Mouse (Mus musculus) stomach, embryonic 16.5 days (tissue): ENCODE measurements at regions not wholly inside any gene's neighbourhood (a gene's known extent, or its start where the extent isn't known, plus 50 kb on each side); places are given as distances from the start of the nearest gene placed in this dataset.

ENCODE experiments used
- ATAC-seq: fragments of 200-750 bp; cut with Nextera tagmentation; 2 replicates; pipeline ENCODE4 v1.8.0; 2017; ENCODE audit warnings: moderate number of reproducible peaks, moderate TSS enrichment; ENCODE audit not compliant: insufficient read depth, low FRiP score
- H3K27ac ChIP-seq: fragments of 300-500 bp; sonication (generic); 2 replicates; pipeline ENCODE4 v1.5.1; 2014; ENCODE audit warnings: low read length
- H3K27me3 ChIP-seq: fragments of 300-500 bp; sonication (generic); 2 replicates; pipeline ENCODE4 v1.6.1; 2014; ENCODE audit warnings: low read length, control low read depth, mixed read lengths; ENCODE audit not compliant: control insufficient read depth, insufficient read depth
- H3K36me3 ChIP-seq: fragments of 300-500 bp; sonication (generic); 2 replicates; pipeline ENCODE4 v1.6.1; 2014; ENCODE audit warnings: low read length; ENCODE audit not compliant: control insufficient read depth, insufficient read depth
- H3K4me1 ChIP-seq: fragments of 300-500 bp; sonication (generic); 2 replicates; pipeline ENCODE4 v1.6.1; 2014; ENCODE audit warnings: low read length, control low read depth, mixed read lengths; ENCODE audit not compliant: control insufficient read depth, insufficient read depth
- H3K4me2 ChIP-seq: fragments of 300-500 bp; sonication (generic); 2 replicates; pipeline ENCODE4 v1.6.1; 2014; ENCODE audit warnings: low read depth, low read length, mixed read lengths
- H3K4me3 ChIP-seq: fragments of 300-500 bp; sonication (generic); replicated peaks from 2 replicates; pipeline ENCODE4 v1.5.1; 2014; ENCODE audit warnings: mild to moderate bottlenecking, low read length
- H3K9ac ChIP-seq: fragments of 300-500 bp; sonication (generic); 2 replicates; pipeline ENCODE4 v1.6.1; 2014; ENCODE audit warnings: low read length
- H3K9me3 ChIP-seq: fragments of 300-500 bp; sonication (generic); replicated peaks from 2 replicates; pipeline ENCODE4 v1.6.1; 2016; ENCODE audit warnings: low read length, control low read depth; ENCODE audit not compliant: control insufficient read depth
- WGBS: fragments of 180-500 bp; shearing (Covaris S2); extraction: QIAGEN DNeasy Blood & Tissue Kit; methylation state at CpG from one replicate; pipeline ENCODE4 v1.1.7; 2014; 5-methylcytosine and 5-hydroxymethylcytosine counted together

- Histone ChIP-seq H3K36me3 (no peaks in the 10 kb centered on the region), H3K4me2 (no peak overlapping the region), H3K4me1 (peaks cover 10% of the 10 kb centered on the region; the same call in 1 of the 2 replicates), H3K27me3 (no peaks in the 10 kb centered on the region), H3K4me3 (no peak overlapping the region), H3K9me3 (no peaks in the 10 kb centered on the region), H3K9ac (no peak overlapping the region), H3K27ac (no peak overlapping the region)
- 45% methylated on average over 10 of the region's 10 CpGs for WGBS
- no peak for ATAC-seq
These were observed 131.8 kb upstream of the Cops8 start for GRCm38 (mm10) chr1:90470996-90471395.

- no peaks in the 10 kb centered on the region for H3K27me3 ChIP-seq
- H3K27ac ChIP-seq: no peak overlapping the region
- no peak for ATAC-seq
- H3K9ac ChIP-seq: no peak overlapping the region
- H3K9me3 ChIP-seq: no peaks in the 10 kb centered on the region
- H3K4me2 ChIP-seq: no peak overlapping the region
- no peaks in the 10 kb centered on the region for H3K36me3 ChIP-seq
- peaks cover 15% of the 10 kb centered on the region; the same call in 1 of the 2 replicates for H3K4me1 ChIP-seq
- 93% methylated on average over 13 of the region's 13 CpGs for WGBS
- no peak overlapping the region for H3K4me3 ChIP-seq
These were observed 131.0 kb upstream of the Cops8 start for GRCm38 (mm10) chr1:90471806-90472205.

DNA sequence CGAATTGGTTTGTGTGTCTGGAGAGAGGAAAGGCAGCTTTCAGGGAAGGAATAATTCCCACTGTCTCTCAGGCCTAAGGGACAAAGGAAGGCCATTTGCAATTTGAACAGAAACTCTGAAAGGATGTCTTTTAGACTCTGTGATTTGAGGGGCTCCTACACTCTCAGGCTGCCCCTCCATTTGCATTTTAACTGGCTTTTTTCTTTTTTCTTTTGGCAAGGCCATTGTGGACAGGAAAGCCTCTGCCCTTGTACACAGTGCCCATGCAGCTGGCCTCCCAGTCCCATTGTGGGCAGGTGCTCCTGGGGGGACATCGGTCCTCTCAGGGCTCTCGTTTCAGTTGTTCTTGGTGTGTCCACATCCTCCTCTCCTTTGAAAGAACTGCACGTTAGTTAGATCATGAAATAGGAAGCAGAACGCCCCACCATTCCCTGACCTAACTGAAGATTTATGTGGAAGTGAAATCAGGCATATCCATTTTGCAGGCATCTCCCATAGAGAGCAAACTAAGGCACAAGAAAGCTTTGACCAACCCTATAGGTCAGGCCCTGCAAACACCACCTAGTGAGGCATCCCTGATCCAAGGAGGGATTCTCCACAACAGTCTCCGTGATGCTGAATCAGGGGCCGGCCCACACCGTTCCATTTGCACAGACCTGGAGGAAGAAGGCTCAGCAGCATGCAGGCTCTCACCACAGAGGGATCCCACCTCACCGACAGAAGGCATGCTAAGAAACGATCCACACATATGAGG lies 127.5 kb upstream of the Cops8 start:
- Histone ChIP-seq H3K9ac (no peak overlapping the region), H3K4me2 (no peak overlapping the region), H3K4me3 (no peak overlapping the region), H3K27ac (no peak overlapping the region), H3K27me3 (no peaks in the 10 kb centered on the region), H3K9me3 (no peaks in the 10 kb centered on the region), H3K36me3 (no peaks in the 10 kb centered on the region), H3K4me1 (peaks cover 21% of the 10 kb centered on the region; the same call in 1 of the 2 replicates)
- no peak for ATAC-seq
- WGBS: 80% methylated on average over 10 of the region's 10 CpGs

DNA sequence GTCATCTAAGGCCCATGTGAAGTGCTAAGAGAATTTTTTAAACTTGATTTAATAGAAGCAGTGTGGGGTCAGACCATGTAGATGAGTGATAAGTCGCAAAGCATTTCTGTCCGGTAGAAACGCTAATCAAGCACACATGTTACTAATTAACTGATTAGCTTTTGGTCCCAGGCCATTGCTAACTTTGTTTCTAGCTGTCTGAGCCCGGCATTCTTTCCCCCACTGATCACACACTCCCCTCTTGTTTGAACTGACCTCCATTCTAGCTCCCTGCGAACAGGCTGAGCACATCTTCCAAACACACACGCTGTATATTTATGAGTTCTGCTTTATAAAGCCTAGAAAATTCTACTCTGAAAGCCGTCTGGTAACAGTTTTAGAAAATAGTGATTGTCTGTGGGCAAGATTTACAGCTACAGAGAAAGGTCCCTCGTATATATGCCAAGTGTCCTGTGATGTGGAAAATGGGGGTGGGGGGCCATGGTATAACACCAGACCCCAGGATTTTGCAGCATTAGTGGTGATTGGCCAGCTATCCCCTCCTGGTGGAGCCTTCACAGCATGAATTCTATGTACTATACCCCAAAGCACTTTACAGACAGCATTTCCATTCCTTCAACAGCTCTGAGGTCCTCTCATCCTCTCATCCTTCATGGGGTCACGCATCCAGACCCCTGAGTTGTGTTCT lies 126.1 kb upstream of the Cops8 start:
- ATAC-seq: no peak
- H3K4me1 ChIP-seq: peaks cover 12% of the 10 kb centered on the region; the same call in 1 of the 2 replicates
- H3K9me3 ChIP-seq: no peaks in the 10 kb centered on the region
- H3K9ac ChIP-seq: no peak overlapping the region
- H3K36me3 ChIP-seq: no peaks in the 10 kb centered on the region
- no peak overlapping the region for H3K4me2 ChIP-seq
- no peaks in the 10 kb centered on the region for H3K27me3 ChIP-seq
- WGBS: 27% methylated on average over 9 of the region's 9 CpGs
- no peak overlapping the region for H3K4me3 ChIP-seq
- peak overlapping the region; percentile 42; the same call in 1 of the 2 replicates for H3K27ac ChIP-seq

GRCm38 (mm10) chr1:90478839-90479238 lies 123.9 kb upstream of the Cops8 start:
- H3K4me3 ChIP-seq: no peak overlapping the region
- H3K27ac ChIP-seq: no peak overlapping the region
- no peak overlapping the region for H3K4me2 ChIP-seq
- ATAC-seq: no peak
- H3K9ac ChIP-seq: no peak overlapping the region
- H3K27me3 ChIP-seq: no peaks in the 10 kb centered on the region
- 92% methylated on average over 2 of the region's 2 CpGs for WGBS
- peaks cover 16% of the 10 kb centered on the region; the same call in 1 of the 2 replicates for H3K4me1 ChIP-seq
- H3K9me3 ChIP-seq: no peaks in the 10 kb centered on the region
- H3K36me3 ChIP-seq: no peaks in the 10 kb centered on the region

DNA sequence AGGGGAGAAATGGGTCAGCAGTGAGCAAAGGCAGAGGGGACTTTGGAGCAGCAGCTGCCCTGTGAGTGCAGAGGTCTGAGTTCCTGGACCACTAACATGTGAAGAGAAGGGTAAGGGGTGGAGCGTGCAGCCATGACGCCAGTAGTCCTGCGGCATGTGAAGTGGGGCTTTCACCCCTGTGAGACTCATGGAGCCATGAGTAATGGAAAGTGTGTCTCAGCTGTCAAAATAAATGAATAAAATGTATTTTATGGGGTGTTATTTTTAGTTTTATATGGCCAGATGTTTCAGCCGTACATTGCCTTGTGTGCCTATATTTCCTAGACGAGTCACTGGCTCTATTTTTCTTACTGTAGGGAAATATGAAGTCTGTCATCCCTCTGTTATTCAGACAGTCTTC lies 121.5 kb upstream of the Cops8 start:
- Histone ChIP-seq H3K27ac (peak overlapping the region; percentile 56), H3K9ac (no peak overlapping the region), H3K4me2 (no peak overlapping the region), H3K4me1 (peaks cover 16% of the 10 kb centered on the region; the same call in 1 of the 2 replicates), H3K4me3 (no peak overlapping the region), H3K36me3 (no peaks in the 10 kb centered on the region), H3K9me3 (no peaks in the 10 kb centered on the region), H3K27me3 (no peaks in the 10 kb centered on the region)
- 62% methylated on average over 5 of the region's 5 CpGs for WGBS
- no peak for ATAC-seq

- H3K4me1 ChIP-seq: peaks cover 14% of the 10 kb centered on the region; the same call in 1 of the 2 replicates
- no peak for ATAC-seq
- H3K9me3 ChIP-seq: no peaks in the 10 kb centered on the region
- no peaks in the 10 kb centered on the region for H3K27me3 ChIP-seq
- H3K27ac ChIP-seq: peak overlapping the region; percentile 56
- no peak overlapping the region for H3K4me2 ChIP-seq
- no peak overlapping the region for H3K4me3 ChIP-seq
- 47% methylated on average over 5 of the region's 5 CpGs for WGBS
- H3K36me3 ChIP-seq: no peaks in the 10 kb centered on the region
- no peak overlapping the region for H3K9ac ChIP-seq
These were observed 121.1 kb upstream of the Cops8 start for GRCm38 (mm10) chr1:90481708-90482107.

DNA sequence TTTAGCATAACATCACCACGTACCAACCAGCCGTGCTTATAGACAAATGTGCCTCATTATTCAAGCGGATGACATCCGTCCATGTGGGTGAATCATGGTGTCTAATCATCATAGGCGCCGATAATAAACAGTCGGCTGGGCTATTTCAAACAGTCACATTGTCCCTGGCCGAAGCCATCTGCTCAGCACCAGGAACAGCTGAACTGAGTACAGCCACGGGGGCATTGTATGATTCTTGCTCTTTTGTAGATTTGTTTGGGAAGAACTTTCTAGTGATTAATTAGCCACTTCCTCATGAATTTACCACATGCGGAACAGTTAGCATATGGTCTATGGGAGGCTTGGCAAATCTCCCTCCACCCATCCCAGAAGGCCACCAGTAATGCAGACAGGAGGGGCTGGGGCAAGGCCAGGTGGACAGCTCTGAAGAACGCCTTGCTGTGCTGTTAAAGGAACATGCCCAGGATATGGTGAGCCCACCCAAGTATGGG lies 116.4 kb upstream of the Cops8 start:
- Histone ChIP-seq H3K4me2 (no peak overlapping the region), H3K4me3 (no peak overlapping the region), H3K27ac (0 out of 2 replicates have a peak overlapping the region, but pooled peaks have one; percentile 12), H3K4me1 (peaks cover 7% of the 10 kb centered on the region; the same call in 1 of the 2 replicates), H3K27me3 (no peaks in the 10 kb centered on the region), H3K36me3 (no peaks in the 10 kb centered on the region), H3K9ac (no peak overlapping the region), H3K9me3 (no peaks in the 10 kb centered on the region)
- 35% methylated on average over 11 of the region's 11 CpGs for WGBS
- peak; percentile 45 for ATAC-seq

DNA sequence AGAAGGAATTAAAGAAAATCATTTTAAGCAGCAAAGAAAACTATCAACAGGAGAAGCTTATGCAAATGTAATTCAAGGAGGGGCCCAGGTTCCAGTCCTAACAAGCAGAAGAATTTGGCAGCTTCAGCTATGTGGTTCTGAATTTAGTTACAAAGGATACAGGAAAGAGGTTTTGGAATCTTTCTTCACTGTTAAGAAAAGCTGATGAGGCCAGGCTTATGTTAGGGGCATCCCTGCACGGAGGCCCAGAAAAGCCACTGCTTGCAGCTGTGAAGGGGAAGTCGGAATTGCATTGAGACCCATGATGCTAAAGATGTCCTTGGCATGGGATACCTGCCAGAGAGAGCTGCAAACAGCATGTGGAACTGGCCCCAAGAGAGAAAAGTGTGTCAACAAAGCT lies 114.9 kb upstream of the Cops8 start:
- ATAC-seq: no peak
- WGBS: 60% methylated on average over 2 of the region's 2 CpGs
- Histone ChIP-seq H3K4me2 (no peak overlapping the region), H3K9me3 (no peaks in the 10 kb centered on the region), H3K4me1 (peaks cover 3% of the 10 kb centered on the region; the same call in 1 of the 2 replicates), H3K36me3 (no peaks in the 10 kb centered on the region), H3K27me3 (no peaks in the 10 kb centered on the region), H3K27ac (peak overlapping the region; percentile 36; the same call in 1 of the 2 replicates), H3K9ac (no peak overlapping the region), H3K4me3 (no peak overlapping the region)
